Mouse (Mus musculus): Measurements from ENCODE around the gene Mapkapk3. TPM values are rescaled to one million over a fixed set of nuclear protein-coding genes. Genes with fewer than 3 reads are reported as not detected.
"Not testable (repeated sequence)": the region's sequence is repeated elsewhere in the genome, so short reads cannot be mapped to it uniquely, and the experiment has no call there.

Mapkapk3 gene
- total and polyA plus RNA-seq, 2 experiments from 2014 or later: 1.3 to 3.2 TPM

DNA sequence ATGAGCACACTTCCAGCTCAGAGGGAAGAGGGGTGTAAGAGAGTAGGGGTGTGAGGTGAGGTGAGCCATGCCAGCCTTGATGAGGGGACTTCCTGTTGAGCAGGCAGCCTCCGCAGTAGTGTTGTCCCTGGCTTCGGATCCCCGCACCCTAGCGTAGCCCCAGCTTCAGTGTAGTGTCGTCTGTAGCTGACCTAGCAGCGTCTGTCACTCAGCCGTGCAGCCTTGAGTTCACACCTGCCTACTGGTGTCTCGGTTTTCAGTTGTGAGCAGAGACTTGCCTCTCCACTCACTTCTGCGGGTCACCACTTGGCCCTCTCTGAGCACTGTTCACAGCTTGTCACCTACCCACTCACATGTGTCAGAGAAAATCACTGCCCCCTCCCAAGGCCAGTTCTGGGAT lies 19.5 kb upstream of the Mapkapk3 start:
- Histone ChIP-seq H3K9ac (replicated peaks; ENCODE audit: low read length, poor library complexity, severe bottlenecking) (no peak overlapping the region), H3K27ac (ENCODE audit: low read depth, low read length) (no peak overlapping the region), H3K9me3 (ENCODE audit: low read length) (no peaks in the 10 kb centered on the region), H3K4me2 (ENCODE audit: low read depth, low read length, poor library complexity, severe bottlenecking) (no peak overlapping the region), H3K4me3 (ENCODE audit: low read depth, low read length) (no peak overlapping the region), H3K4me1 (ENCODE audit: insufficient read depth, low read length) (no peaks in the 10 kb centered on the region), H3K36me3 (ENCODE audit: insufficient read depth, low read length) (no peaks in the 10 kb centered on the region), H3K27me3 (ENCODE audit: insufficient read depth, low read length) (no peaks in the 10 kb centered on the region)
- DNase-seq (ENCODE audit: low spot score) (no peak), ATAC-seq (ENCODE audit: low FRiP score) (no peak)
- WGBS: 84% methylated on average over 9 of the region's 9 CpGs
- TF ChIP-seq CTCF (IDR thresholded peaks at IDR 0.05): no peak

DNA sequence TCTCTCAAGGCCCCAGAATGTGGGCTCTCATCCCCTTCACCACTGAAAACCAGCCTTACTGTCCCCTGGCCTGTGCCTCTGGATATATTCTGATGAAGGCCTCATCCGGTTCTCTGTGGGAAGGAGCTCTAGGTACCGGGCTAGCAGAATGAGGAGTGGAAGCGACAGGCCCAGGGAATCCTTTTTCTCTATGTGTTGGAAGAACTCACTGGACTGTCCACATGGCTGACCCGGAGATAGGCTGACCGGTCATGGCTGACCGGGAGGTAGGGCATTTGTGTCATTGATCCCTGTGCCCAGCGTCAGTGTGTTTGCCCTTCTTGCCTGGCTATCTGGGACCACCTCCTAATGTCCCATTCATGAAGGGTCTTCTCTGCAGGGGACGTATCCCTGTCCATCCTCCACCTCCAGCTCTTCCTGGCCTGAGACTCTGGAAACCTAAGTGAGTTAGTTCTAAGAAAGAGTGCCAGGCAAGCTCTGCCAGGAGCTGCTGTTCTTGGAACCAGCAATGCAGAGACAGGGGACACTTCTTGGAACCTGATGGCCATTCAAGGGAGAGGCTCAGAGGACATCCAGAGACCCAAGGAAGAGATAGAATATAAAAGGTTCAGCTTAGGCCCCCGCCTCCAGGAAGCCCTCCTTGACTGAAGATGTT lies 18.8 kb upstream of the Mapkapk3 start:
- DNase-seq (ENCODE audit: low spot score) (no peak), ATAC-seq (ENCODE audit: low FRiP score) (no peak)
- no peak overlapping the region for H3K9ac ChIP-seq (replicated peaks; ENCODE audit: low read length, poor library complexity, severe bottlenecking)
- H3K27ac ChIP-seq (ENCODE audit: low read depth, low read length): no peak overlapping the region
- no peaks in the 10 kb centered on the region for H3K9me3 ChIP-seq (ENCODE audit: low read length)
- no peak for TF ChIP-seq CTCF (IDR thresholded peaks at IDR 0.05)
- H3K4me2 ChIP-seq (ENCODE audit: low read depth, low read length, poor library complexity, severe bottlenecking): no peak overlapping the region
- no peaks in the 10 kb centered on the region for H3K4me1 ChIP-seq (ENCODE audit: insufficient read depth, low read length)
- H3K36me3 ChIP-seq (ENCODE audit: insufficient read depth, low read length): no peaks in the 10 kb centered on the region
- no peak overlapping the region for H3K4me3 ChIP-seq (ENCODE audit: low read depth, low read length)
- H3K27me3 ChIP-seq (ENCODE audit: insufficient read depth, low read length): no peaks in the 10 kb centered on the region
- 90% methylated on average over 9 of the region's 9 CpGs for WGBS

DNA sequence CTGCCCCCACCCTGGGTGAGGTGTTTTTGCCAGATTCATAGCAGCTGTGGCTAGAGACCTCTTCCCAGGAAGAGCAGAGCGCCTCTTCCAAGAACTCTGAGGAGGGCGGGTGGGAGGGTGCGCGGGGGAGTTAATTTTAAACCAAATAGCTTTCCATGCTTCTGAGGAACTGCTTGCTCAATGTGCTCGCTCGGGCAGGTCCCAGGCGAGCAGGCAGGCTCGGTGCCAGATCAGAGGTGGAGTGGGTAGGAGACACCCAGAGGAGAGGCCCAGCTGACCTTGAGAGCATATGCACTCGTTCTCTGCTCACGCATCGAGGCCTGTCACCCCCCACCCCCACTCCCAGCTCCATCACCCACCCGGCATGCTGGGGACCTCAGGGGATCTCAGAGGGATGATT lies 18.2 kb upstream of the Mapkapk3 start:
- Histone ChIP-seq H3K4me3 (ENCODE audit: low read depth, low read length) (no peak overlapping the region), H3K4me2 (ENCODE audit: low read depth, low read length, poor library complexity, severe bottlenecking) (no peak overlapping the region), H3K4me1 (ENCODE audit: insufficient read depth, low read length) (no peaks in the 10 kb centered on the region), H3K36me3 (ENCODE audit: insufficient read depth, low read length) (no peaks in the 10 kb centered on the region), H3K9me3 (ENCODE audit: low read length) (no peaks in the 10 kb centered on the region), H3K9ac (replicated peaks; ENCODE audit: low read length, poor library complexity, severe bottlenecking) (no peak overlapping the region), H3K27me3 (ENCODE audit: insufficient read depth, low read length) (no peaks in the 10 kb centered on the region), H3K27ac (ENCODE audit: low read depth, low read length) (no peak overlapping the region)
- ATAC-seq (ENCODE audit: low FRiP score): no peak
- WGBS: 70% methylated on average over 12 of the region's 12 CpGs
- no peak for TF ChIP-seq CTCF (IDR thresholded peaks at IDR 0.05)
- no peak for DNase-seq (ENCODE audit: low spot score)

DNA sequence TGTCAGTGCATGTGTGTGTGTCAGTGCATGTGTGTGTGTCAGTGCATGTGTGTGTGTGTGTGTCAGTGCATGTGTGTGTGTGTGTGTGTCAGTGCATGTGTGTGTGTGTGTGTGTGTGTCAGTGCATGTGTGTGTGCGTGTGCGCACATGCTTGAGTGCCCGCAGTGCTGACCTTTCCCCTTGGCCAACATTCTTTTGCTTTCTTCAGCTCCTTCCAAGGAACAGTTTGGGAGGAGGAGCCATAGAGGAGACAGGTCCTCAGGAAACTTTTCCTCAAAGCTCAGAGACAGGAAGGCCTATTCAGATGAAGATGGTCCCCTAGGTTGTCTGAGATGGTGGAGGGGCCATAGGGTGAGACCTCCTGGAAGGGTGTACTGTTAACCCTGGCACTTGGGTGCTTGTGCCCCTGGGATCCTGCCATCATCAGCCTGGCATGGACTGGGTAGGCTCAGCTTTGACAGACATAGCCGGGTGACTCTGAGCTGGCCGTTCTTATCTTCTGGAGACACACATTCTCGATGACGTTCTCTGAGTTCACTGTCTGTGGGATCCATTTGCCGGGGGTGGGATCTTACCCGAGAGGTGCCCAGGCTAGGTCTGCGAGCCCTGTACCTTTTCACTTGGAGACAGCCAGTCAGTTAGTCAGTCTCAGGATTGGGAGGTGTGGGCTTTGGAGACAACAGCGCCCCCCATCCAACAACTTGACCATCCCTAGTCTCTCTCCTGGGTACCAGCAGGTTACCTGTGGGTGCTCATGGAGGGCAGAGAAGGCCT lies 17.6 kb upstream of the Mapkapk3 start:
- no peak for ATAC-seq (ENCODE audit: low FRiP score)
- no peak for DNase-seq (ENCODE audit: low spot score)
- no peak for TF ChIP-seq CTCF (IDR thresholded peaks at IDR 0.05)
- Histone ChIP-seq H3K9ac (replicated peaks; ENCODE audit: low read length, poor library complexity, severe bottlenecking) (no peak overlapping the region), H3K27ac (ENCODE audit: low read depth, low read length) (no peak overlapping the region), H3K4me2 (ENCODE audit: low read depth, low read length, poor library complexity, severe bottlenecking) (no peak overlapping the region), H3K4me1 (ENCODE audit: insufficient read depth, low read length) (no peaks in the 10 kb centered on the region), H3K36me3 (ENCODE audit: insufficient read depth, low read length) (no peaks in the 10 kb centered on the region; the same call in 1 of the 2 replicates), H3K27me3 (ENCODE audit: insufficient read depth, low read length) (no peaks in the 10 kb centered on the region), H3K4me3 (ENCODE audit: low read depth, low read length) (no peak overlapping the region), H3K9me3 (ENCODE audit: low read length) (no peaks in the 10 kb centered on the region)
- WGBS: 92% methylated on average over 11 of the region's 11 CpGs

DNA sequence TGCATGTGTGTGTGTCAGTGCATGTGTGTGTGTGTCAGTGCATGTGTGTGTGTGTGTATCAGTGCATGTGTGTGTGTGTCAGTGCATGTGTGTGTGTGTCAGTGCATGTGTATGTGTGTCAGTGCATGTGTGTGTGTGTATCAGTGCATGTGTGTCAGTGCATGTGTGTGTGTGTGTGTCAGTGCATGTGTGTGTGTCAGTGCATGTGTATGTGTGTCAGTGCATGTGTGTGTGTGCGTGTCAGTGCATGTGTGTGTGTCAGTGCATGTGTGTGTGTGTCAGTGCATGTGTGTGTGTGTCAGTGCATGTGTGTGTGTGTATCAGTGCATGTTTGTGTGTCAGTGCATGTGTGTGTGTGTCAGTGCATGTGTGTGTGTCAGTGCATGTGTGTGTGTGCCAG lies 17.0 kb upstream of the Mapkapk3 start:
- H3K36me3 ChIP-seq (ENCODE audit: insufficient read depth, low read length); H3K4me2 ChIP-seq (ENCODE audit: low read depth, low read length, poor library complexity, severe bottlenecking); H3K27me3 ChIP-seq (ENCODE audit: insufficient read depth, low read length); H3K9me3 ChIP-seq (ENCODE audit: low read length); DNase-seq (ENCODE audit: low spot score); H3K9ac ChIP-seq (replicated peaks; ENCODE audit: low read length, poor library complexity, severe bottlenecking); ATAC-seq (ENCODE audit: low FRiP score); H3K4me1 ChIP-seq (ENCODE audit: insufficient read depth, low read length); H3K4me3 ChIP-seq (ENCODE audit: low read depth, low read length); H3K27ac ChIP-seq (ENCODE audit: low read depth, low read length): not testable (repeated sequence)
- WGBS: 100% methylated on average over 1 of the region's 1 CpGs
